Mouse (Mus musculus): ENCODE data around the gene Raver2.

Raver2 gene

GRCm38 (mm10) chr4:101093292-101093691 lies 24.5 kb downstream of the Raver2 start:
- DNase-seq (ENCODE audit: low read depth in 2 of 2, low spot score in 2 of 2) = no peak

- DNase-seq (ENCODE audit: low read depth in 2 of 2, low spot score in 2 of 2) = no peak
These were observed 38.3 kb downstream of the Raver2 start for GRCm38 (mm10) chr4:101107122-101107521.

GRCm38 (mm10) chr4:101121002-101121401 lies 52.2 kb downstream of the Raver2 start:
- DNase-seq (ENCODE audit: low read depth in 2 of 2, low spot score in 2 of 2) = no peak

GRCm38 (mm10) chr4:101135013-101135412 lies 66.2 kb downstream of the Raver2 start:
- no peak for DNase-seq (ENCODE audit: low read depth in 2 of 2, low spot score in 2 of 2)

GRCm38 (mm10) chr4:101135909-101136308 lies 67.1 kb downstream of the Raver2 start:
- DNase-seq (ENCODE audit: low read depth in 2 of 2, low spot score in 2 of 2) = no peak

- DNase-seq (ENCODE audit: low read depth in 2 of 2, low spot score in 2 of 2) = no peak
These were observed 69.2 kb downstream of the Raver2 start for GRCm38 (mm10) chr4:101137975-101138374.

GRCm38 (mm10) chr4:101141768-101142167 lies 73.0 kb downstream of the Raver2 start:
- DNase-seq (ENCODE audit: low read depth in 2 of 2, low spot score in 2 of 2) = no peak

GRCm38 (mm10) chr4:101143901-101144300 lies 75.1 kb downstream of the Raver2 start:
- DNase-seq (ENCODE audit: low read depth in 2 of 2, low spot score in 2 of 2) = no peak

GRCm38 (mm10) chr4:101144361-101144760 lies 75.6 kb downstream of the Raver2 start:
- DNase-seq (ENCODE audit: low read depth in 2 of 2, low spot score in 2 of 2) = no peak

- no peak for DNase-seq (ENCODE audit: low read depth in 2 of 2, low spot score in 2 of 2)
These were observed 76.0 kb downstream of the Raver2 start for GRCm38 (mm10) chr4:101144790-101145189.

GRCm38 (mm10) chr4:101146047-101146745 lies 77.4 kb downstream of the Raver2 start:
- DNase-seq (ENCODE audit: low read depth in 2 of 2, low spot score in 2 of 2) = peak; percentile 49 to 71

- no peak for DNase-seq (ENCODE audit: low read depth in 2 of 2, low spot score in 2 of 2)
These were observed 78.3 kb downstream of the Raver2 start for GRCm38 (mm10) chr4:101146891-101147655.

GRCm38 (mm10) chr4:101155541-101155940 lies 86.8 kb downstream of the Raver2 start:
- DNase-seq (ENCODE audit: low read depth in 2 of 2, low spot score in 2 of 2) = no peak

- DNase-seq (ENCODE audit: low read depth in 2 of 2, low spot score in 2 of 2) = no peak
These were observed 88.7 kb downstream of the Raver2 start for GRCm38 (mm10) chr4:101157476-101157875.

GRCm38 (mm10) chr4:101158282-101158681 lies 89.5 kb downstream of the Raver2 start:
- DNase-seq (ENCODE audit: low read depth in 2 of 2, low spot score in 2 of 2) = no peak

GRCm38 (mm10) chr4:101159191-101159764 lies 90.5 kb downstream of the Raver2 start:
- DNase-seq (ENCODE audit: low read depth in 2 of 2, low spot score in 2 of 2) = no peak

- no peak for DNase-seq (ENCODE audit: low read depth in 2 of 2, low spot score in 2 of 2)
These were observed 92.0 kb downstream of the Raver2 start for GRCm38 (mm10) chr4:101160821-101161220.

- DNase-seq (ENCODE audit: low read depth in 2 of 2, low spot score in 2 of 2) = no peak
These were observed 95.4 kb downstream of the Raver2 start for GRCm38 (mm10) chr4:101164189-101164588.

- no peak for DNase-seq (ENCODE audit: low read depth in 2 of 2, low spot score in 2 of 2)
These were observed 95.9 kb downstream of the Raver2 start for GRCm38 (mm10) chr4:101164673-101165072.

- DNase-seq (ENCODE audit: low read depth in 2 of 2, low spot score in 2 of 2) = no peak
These were observed 97.0 kb downstream of the Raver2 start for GRCm38 (mm10) chr4:101165776-101166175.

GRCm38 (mm10) chr4:101167777-101168176 lies 99.0 kb downstream of the Raver2 start:
- DNase-seq (ENCODE audit: low read depth in 2 of 2, low spot score in 2 of 2) = peak in 1 of 2 experiments; percentile 56

GRCm38 (mm10) chr4:101168189-101168778 lies 99.5 kb downstream of the Raver2 start:
- DNase-seq (ENCODE audit: low read depth in 2 of 2, low spot score in 2 of 2) = peak; percentile 64 to 73

All from CD8-positive naive resting alpha-beta T cell, adult 2 months (primary cell).